Mouse (Mus musculus): ENCODE data around the gene Ier3.

Ier3 gene

GRCm38 (mm10) chr17:35821439-35822430 is at the start of gene Ier3:
Ier3 (plus strand) TSS chr17:35821684.
- peak; percentile 46 to 59 for DNase-seq (ENCODE audit: low spot score in 2 of 2)

DNA sequence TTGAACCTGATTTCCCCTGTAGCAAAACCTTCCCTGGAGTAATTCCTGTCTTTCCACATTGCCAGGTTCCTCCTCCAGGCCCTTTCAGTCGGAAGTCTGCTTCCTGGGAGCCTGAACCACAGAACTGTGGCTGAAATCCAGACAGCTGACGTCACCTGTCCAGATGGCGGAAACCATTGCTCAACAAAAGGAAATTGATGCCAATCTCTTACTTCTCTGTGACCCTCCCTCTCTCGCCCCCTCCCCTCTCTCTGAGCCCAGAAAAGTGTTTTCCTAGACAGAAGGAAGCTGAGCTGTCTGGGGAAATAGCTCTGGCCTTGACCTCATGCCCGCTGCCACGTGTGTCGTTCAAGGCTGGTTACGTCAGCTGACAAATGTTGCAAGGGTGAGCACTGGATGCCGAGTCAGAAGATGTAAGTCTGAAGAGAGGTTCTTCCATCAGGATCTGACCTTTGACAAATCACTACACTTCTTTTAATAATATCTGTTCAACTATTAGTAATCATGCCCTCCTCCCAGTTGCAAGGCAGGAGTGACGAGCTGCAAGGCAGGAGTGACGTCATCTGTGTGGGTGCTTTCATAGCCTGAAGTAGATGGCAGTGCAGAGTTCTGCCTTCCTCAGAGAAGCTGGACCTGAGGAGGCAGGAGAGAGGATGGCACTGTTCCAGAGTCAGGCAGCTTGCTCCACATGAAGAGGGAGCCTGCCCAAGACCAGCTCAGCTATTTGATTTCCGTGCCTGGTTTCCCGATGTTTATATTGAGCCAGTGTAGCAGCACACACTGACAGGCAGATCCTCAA is 44.5 kb upstream of the Ier3 start:
- DNase-seq (ENCODE audit: low spot score in 2 of 2): no peak

GRCm38 (mm10) chr17:35778965-35779364 is 42.5 kb upstream of the Ier3 start:
- DNase-seq (ENCODE audit: low spot score in 2 of 2): no peak

DNA sequence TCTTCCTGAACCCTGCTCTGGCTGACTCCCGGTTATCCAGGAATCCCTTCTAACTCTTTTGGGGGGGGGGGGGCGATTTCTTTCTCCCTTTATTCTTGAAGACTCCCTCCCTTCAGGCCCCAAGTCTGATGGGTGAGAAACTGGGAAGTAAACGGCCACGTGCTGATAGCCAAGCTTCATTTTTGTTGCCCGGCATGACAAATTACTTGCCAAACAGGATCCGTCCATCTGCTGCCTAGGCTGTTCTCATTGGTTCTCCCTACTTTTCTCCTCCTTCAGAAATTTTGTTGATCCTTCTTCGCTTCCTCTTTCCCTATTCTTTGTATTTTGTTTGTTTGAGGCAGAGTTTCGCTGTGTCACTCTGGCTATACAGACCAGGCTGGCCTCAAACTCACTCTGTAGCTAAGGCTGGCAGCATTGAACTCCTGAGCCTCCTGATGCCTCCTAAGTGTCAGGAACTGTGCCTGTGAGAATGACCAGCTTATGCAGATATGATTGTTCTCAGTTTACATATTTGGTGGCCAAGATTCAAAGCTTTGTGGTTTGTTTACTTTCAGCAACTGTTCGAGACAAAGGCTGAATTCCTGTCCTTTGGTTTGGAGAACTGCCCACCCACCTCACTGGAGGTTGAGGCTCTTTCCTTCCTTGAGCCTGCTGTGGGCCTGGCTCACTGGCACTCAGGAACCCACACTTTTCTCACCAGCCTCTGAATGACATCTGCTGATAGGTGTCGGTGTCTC is 41.8 kb upstream of the Ier3 start:
- DNase-seq (ENCODE audit: low spot score in 2 of 2): no peak

DNA sequence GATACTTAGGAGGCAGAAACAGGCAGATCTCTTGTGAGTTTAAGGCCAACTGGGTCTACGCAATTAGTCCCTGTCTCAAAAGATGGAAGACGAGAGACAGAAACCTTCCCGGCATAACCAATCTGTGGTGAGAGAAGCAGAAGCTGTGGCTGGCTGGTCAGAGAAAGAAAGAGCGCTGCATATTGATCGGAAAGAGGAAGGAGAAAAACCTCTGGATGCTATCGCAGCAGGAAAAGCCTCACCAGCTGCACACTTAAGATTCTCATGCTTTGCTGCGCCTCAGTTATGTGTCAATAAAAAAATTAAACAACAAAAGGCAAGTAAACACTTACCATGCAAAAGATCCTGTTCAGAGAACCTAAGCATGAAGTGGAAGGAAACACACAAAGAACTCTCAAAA is 41.1 kb upstream of the Ier3 start:
- no peak for DNase-seq (ENCODE audit: low spot score in 2 of 2)

DNA sequence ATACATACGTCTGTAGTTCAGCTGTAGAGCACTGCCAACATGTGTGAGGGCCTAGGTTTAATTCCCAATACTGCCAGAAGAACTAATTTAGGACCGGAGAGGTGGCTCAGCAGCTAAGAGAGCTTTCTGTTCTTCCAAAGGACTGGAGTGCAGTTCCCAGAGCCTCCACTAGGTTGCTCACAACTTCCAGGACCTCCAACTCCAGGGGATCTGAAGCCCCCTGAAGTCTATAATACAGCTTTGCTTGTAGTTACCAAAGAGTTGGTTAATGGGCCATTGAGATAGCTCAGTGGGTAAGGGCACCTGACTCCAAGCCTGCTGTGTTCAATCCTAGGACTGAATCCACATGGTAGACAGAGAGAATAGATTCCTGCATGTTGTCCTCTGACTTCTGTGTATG is 39.1 kb upstream of the Ier3 start:
- DNase-seq (ENCODE audit: low spot score in 2 of 2): no peak

- DNase-seq (ENCODE audit: low spot score in 2 of 2): no peak
Observed at GRCm38 (mm10) chr17:35782924-35783323, 38.6 kb upstream of the Ier3 start.

GRCm38 (mm10) chr17:35783944-35784343 is 37.5 kb upstream of the Ier3 start:
- DNase-seq (ENCODE audit: low spot score in 2 of 2): no peak

- DNase-seq (ENCODE audit: low spot score in 2 of 2): no peak
Observed at GRCm38 (mm10) chr17:35785140-35785539, 36.3 kb upstream of the Ier3 start.

DNA sequence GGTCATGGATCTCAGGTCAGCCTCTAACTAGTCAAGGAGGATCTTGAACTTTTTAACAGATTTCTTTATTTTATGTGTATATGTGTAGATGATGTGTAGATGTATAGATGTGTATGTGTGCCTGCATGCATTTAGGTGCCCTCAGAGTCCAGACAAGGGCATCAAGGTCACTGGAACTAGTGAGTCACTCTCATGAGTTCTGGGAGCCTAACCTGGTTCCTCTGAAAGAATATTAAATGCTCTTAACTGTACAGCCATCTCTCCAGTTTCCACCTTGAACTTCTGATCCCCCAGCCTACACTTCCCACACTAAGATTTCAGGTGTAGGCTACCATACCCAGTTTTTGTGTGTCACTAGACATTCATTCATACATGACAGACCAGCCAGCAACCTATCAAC is 34.0 kb upstream of the Ier3 start:
- DNase-seq (ENCODE audit: low spot score in 2 of 2): no peak

- no peak for DNase-seq (ENCODE audit: low spot score in 2 of 2)
Observed at GRCm38 (mm10) chr17:35788025-35788424, 33.5 kb upstream of the Ier3 start.

- DNase-seq (ENCODE audit: low spot score in 2 of 2): no peak
Observed at GRCm38 (mm10) chr17:35790933-35791332, 30.6 kb upstream of the Ier3 start.

GRCm38 (mm10) chr17:35792837-35793236 is 28.6 kb upstream of the Ier3 start:
- no peak for DNase-seq (ENCODE audit: low spot score in 2 of 2)

- DNase-seq (ENCODE audit: low spot score in 2 of 2): no peak
Observed at GRCm38 (mm10) chr17:35795099-35795498, 26.4 kb upstream of the Ier3 start.

DNA sequence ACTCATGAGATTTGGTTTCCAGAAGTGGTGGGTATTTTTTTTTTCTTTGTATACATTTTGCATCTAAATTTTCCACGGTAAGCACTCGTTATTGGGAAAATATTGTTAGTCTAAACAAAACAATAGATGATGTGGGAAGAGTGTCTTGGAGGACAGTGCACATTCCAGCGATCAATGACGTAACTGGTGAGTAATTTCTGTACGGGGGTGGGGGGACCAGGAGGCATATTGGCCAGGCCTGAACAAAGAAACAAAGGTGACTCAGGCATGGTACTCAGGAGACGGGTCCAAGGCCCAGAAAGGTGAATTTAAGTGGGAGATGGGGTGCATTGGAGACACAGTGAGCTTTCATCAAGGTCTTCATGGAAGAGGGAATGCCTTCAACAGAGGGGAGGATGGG is 25.8 kb upstream of the Ier3 start:
- DNase-seq (ENCODE audit: low spot score in 2 of 2): no peak

- no peak for DNase-seq (ENCODE audit: low spot score in 2 of 2)
Observed at GRCm38 (mm10) chr17:35796835-35797234, 24.6 kb upstream of the Ier3 start.

- DNase-seq (ENCODE audit: low spot score in 2 of 2): no peak
Observed at GRCm38 (mm10) chr17:35800905-35801304, 20.6 kb upstream of the Ier3 start.

- no peak for DNase-seq (ENCODE audit: low spot score in 2 of 2)
Observed at GRCm38 (mm10) chr17:35803020-35803419, 18.5 kb upstream of the Ier3 start.

DNA sequence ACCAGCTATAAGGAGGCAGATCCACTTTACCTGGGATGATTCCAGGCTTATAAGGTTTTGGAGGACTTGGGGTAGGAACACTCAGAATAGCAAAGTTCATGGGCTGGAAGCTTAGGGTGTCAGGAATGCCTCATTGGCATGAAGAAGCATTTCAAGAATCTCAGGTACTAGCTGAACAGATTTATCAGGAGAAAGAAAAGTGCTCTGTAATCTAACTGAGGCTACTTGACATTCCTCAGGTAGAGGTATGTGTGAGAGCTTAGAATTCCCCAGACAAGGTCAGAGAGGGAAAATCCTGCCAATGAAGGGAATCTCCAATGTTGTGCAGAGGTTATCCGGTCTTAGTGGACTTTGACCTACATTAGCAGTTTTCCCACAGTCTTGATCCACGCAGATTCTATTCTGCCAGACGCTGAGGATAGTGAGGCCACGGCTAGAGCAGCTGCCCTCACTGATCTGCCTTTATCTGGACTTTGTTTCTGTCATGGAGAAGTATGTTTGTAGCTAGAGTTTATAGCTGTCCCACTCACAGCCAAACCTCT is 17.6 kb upstream of the Ier3 start:
- no peak for DNase-seq (ENCODE audit: low spot score in 2 of 2)

- no peak for DNase-seq (ENCODE audit: low spot score in 2 of 2)
Observed at GRCm38 (mm10) chr17:35808073-35808472, 13.4 kb upstream of the Ier3 start.

DNA sequence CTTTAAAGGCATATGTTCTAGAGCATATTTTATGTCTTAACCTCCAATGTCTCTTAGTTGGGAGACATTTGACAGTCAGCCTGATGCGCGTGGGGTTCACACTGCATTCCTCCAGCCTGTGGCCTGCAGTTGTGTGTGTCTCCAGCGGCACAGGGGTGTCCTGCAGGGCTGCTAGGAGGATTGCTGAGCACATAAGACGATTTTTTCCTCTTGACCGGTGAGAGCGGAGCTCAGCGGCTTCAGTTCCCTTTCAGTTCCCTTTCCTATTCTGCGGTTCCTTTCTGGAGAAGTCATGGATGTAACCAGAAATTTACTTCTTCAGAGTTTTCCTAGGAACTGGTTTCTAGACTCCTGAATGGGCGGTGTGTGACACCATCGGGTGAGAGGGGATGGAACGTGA is 12.1 kb upstream of the Ier3 start:
- no peak for DNase-seq (ENCODE audit: low spot score in 2 of 2)

All from natural killer cell, adult 2 months (primary cell).